Mouse (Mus musculus) ES-Bruce4 (cell line): Measurements from ENCODE around the gene Mafg. TPM values are rescaled to one million over a fixed set of nuclear protein-coding genes. Genes with fewer than 3 reads are reported as not detected.

Source experiments
- H3K27ac ChIP-seq: 2 replicates; pipeline ENCODE4 v1.5.1; 2012; ENCODE audit warnings: low read length, inconsistent platforms; ENCODE audit not compliant: insufficient read depth
- H3K27me3 ChIP-seq: 2 replicates; pipeline ENCODE4 v1.6.1; 2012; ENCODE audit warnings: mild to moderate bottlenecking, low read length, inconsistent platforms; ENCODE audit not compliant: control insufficient read depth, poor library complexity, insufficient read depth, severe bottlenecking
- H3K36me3 ChIP-seq: 2 replicates; pipeline ENCODE4 v1.6.1; 2012; ENCODE audit warnings: inconsistent platforms, mild to moderate bottlenecking, low read length, moderate library complexity; ENCODE audit not compliant: control insufficient read depth, poor library complexity, insufficient read depth, severe bottlenecking
- H3K4me1 ChIP-seq: one replicate; pipeline ENCODE4 v1.8.1; 2011; ENCODE audit warnings: low read length; ENCODE audit not compliant: control insufficient read depth, insufficient read depth
- H3K4me3 ChIP-seq: 2 replicates; pipeline ENCODE4 v1.5.1; 2011; ENCODE audit warnings: low read depth, mild to moderate bottlenecking, low read length
- H3K9ac ChIP-seq: 2 replicates; pipeline ENCODE4 v1.6.1; 2012; ENCODE audit warnings: low read depth, mild to moderate bottlenecking, inconsistent platforms; ENCODE audit not compliant: poor library complexity, severe bottlenecking
- H3K9me3 ChIP-seq: replicated peaks from 2 replicates; pipeline ENCODE4 v1.6.1; 2012; ENCODE audit warnings: mild to moderate bottlenecking, low read length, inconsistent platforms; ENCODE audit not compliant: control insufficient read depth, poor library complexity, insufficient read depth, severe bottlenecking
- CTCF ChIP-seq: IDR thresholded peaks from one replicate; pipeline ENCODE4 v1.8.1; 2011; ENCODE audit warnings: low read depth, low read length
- EP300 ChIP-seq: IDR thresholded peaks from 2 replicates; pipeline ENCODE4 v1.6.1; 2011; ENCODE audit warnings: low read depth, low read length; ENCODE audit not compliant: insufficient read depth
- POLR2A ChIP-seq: IDR thresholded peaks from one replicate; pipeline ENCODE4 v1.8.1; 2011; ENCODE audit warnings: low read length; ENCODE audit not compliant: insufficient read depth
- polyA plus RNA-seq: library from polyadenylated mRNA; stranded (reverse); fragments of >200 nt; gene quantifications from 2 replicates; pipeline ENCODE4 v1.2.4, GENCODE M21; 2011; ENCODE audit warnings: low read depth; ENCODE audit not compliant: missing spikeins, insufficient read depth, insufficient read length

Gene Mafg
- polyA plus RNA-seq, 1 experiment = 53.0 TPM

DNA sequence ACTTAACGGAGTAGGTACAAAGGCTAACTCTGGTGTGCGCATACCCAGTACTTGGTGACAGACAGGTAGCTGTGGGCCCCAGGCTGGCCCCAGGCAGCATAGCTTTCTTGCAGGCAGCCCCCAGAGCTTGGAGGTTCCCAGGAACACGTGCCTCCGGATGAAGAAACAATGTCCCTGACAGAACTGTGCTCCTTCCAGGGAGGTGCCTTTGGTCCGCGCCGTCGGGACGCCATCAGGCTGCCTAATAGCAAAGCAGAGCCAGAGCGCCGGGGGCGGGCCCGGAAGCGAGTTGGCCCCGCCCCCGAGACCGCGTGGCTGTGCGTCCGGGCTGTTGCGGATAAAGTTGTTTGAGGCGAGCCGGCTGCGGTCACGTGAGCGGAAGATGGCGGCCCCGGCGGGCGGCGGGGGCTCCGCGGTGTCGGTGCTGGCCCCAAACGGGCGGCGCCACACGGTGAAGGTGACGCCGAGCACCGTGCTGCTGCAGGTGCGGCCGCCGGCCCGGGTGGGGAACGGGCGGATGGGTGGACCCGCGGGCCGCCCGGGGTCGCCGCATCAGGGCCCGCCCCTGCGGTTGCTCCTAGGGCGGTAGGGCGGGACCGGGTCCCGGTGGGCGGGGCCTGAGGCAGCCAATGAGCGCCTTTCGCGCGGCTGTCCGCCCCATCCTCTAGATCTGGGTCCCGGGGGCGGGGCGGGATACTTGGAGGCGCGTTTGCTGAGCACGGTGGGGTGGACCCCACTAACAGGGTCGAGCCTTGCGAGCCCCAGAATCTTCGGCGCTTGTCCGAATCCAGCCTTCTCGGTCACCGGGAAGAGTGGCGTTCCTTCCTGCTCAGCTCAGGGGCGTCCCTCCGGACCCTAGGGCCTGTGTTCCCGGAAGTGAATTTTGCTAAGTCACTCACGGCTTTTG is 39.5 kb upstream of the Mafg start, which contains the start of gene Aspscr1:
Gene Aspscr1 (plus strand): TSS at position 287 of the 907 bp plus-strand sequence.
- TF ChIP-seq POLR2A (peak; percentile 40), EP300 (no peak), CTCF (no peak)
- Histone ChIP-seq H3K4me1 (no peaks in the 10 kb centered on the region), H3K36me3 (no peaks in the 10 kb centered on the region), H3K4me3 (peak within 1 kb of the TSS; percentile 83), H3K27ac (peak within 1 kb of the TSS; percentile 59), H3K9me3 (no peaks in the 10 kb centered on the region), H3K9ac (peak within 1 kb of the TSS; percentile 78), H3K27me3 (no peaks in the 10 kb centered on the region)

DNA sequence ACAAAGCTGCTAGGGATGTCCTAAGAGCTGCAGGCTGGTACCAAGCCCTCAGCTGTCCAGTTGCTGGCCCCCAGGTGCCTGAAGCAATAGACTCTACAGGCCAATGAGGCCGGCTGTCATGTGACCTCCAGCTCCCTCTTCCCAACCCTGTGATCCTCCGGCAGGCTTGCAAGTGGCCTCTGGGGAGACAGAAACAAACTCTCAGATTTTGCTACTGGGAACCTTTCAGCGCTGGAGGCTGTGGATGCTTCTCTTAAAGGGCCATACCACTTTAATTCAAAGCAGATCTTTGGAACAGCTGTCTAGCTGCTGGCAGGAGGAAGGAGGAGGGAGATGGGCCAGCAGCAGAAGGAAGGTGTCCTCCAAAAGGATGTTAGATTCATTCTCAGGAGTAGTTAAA is 33.2 kb upstream of the Mafg start:
- no peaks in the 10 kb centered on the region for H3K36me3 ChIP-seq
- H3K9me3 ChIP-seq = no peaks in the 10 kb centered on the region
- no peak for TF ChIP-seq CTCF
- TF ChIP-seq POLR2A = no peak
- TF ChIP-seq EP300 = no peak
- no peak overlapping the region for H3K9ac ChIP-seq
- no peak overlapping the region for H3K4me3 ChIP-seq
- peaks cover 2% of the 10 kb centered on the region for H3K4me1 ChIP-seq
- H3K27me3 ChIP-seq = no peaks in the 10 kb centered on the region
- H3K27ac ChIP-seq = no peak overlapping the region; the same call in 1 of the 2 replicates

DNA sequence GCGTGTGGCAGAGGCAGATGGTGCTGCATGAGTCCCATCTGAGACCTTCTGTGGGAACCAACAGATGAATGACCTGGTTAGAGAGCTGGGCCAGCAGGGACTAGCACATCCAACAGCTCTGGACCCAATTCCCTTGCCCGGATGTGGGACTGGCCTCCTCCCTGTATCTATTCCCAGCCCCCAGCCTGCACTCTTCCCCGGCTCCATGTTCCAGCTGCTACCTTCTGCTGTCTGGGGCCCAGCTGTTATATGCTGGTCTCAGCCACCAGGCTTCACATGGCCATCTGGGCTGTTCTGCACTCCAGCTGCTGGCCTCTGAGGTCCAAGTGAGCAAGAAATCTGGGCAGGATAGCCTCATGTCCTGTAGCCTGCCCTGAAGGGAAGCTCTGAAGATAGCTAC is 32.0 kb upstream of the Mafg start:
- H3K27me3 ChIP-seq = peaks cover under 1% of the 10 kb centered on the region; the same call in 1 of the 2 replicates

DNA sequence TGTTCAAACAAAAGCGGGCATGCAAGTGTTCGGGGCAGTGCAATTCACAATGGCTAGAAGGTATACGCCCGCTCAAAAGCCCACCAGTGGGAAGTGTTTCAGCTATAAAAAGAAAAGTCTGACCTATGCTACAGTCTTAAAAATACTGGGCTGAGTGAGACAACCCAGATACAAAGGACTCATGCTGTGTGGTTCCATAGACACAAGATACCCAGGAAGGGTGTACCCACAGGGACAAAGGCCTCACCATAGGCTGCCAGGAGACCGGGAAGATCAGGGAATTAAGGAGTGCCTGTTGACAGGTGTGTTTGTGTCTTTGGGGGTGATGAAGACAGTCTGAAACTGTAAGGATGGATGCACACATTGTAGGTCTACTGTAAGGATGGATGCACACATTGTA is 30.3 kb upstream of the Mafg start:
- Histone ChIP-seq H3K36me3 (no peaks in the 10 kb centered on the region), H3K9ac (no peak overlapping the region), H3K4me1 (peaks cover 2% of the 10 kb centered on the region), H3K27me3 (peaks cover 3% of the 10 kb centered on the region; the same call in 1 of the 2 replicates), H3K9me3 (no peaks in the 10 kb centered on the region), H3K4me3 (no peak overlapping the region), H3K27ac (peak overlapping the region; percentile 34)
- no peak for TF ChIP-seq CTCF
- TF ChIP-seq EP300 = 0 out of 2 replicates have a peak, but pooled peaks have one; percentile 69

More for the DNA sequence above, 32.0 kb upstream of the Mafg start:
- H3K4me3 ChIP-seq = no peak overlapping the region
- peaks cover 2% of the 10 kb centered on the region for H3K4me1 ChIP-seq
- no peak overlapping the region for H3K9ac ChIP-seq
- no peaks in the 10 kb centered on the region for H3K36me3 ChIP-seq
- no peaks in the 10 kb centered on the region for H3K9me3 ChIP-seq
- no peak for TF ChIP-seq CTCF
- TF ChIP-seq EP300 = no peak
- TF ChIP-seq POLR2A = no peak
- no peak overlapping the region for H3K27ac ChIP-seq

DNA sequence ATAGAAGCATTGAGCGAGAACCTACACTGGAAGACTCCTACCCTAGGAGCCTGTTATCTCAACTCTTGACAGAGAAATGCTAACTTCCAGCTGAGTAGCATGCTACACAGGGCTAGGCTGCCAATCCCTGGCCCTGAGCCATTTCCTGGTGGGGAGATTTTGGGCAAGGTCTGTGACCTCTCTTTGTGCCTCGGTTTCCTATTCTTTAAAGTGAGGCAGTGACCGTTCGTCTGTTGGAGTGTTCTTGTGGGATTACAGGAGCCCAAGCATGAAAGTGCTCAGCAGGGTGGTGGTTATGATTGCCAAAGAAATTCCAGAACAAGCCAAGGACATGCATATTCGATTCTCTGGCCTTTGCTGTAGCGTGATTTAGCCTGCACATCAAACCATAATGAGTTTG is 29.4 kb upstream of the Mafg start:
- no peak for TF ChIP-seq EP300
- no peak for TF ChIP-seq CTCF
- TF ChIP-seq POLR2A = no peak
- H3K27ac ChIP-seq = peak overlapping the region; percentile 7
- peaks cover 2% of the 10 kb centered on the region for H3K4me1 ChIP-seq

DNA sequence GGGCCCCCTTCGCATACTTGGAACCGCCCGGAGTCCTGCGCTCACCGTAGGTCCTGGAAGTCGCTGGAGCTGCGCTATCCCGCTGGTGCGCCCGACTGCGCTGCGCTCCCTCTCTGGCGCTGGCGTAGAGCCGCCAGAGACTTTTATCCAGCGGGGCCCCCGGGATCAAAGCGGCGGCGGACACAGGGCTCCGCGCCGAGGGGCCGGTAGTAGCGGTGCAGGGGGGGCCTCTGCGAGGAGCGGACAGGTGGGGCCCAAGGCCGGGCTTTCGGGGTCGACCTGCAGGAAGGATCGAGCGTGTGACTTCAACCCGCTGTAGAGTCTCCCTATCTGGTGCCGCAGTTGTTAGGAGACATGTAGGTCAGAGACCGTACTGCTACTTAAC is 27.7 kb upstream of the Mafg start, which contains the start of gene Notum:
Gene Notum (minus strand): TSS at position 100 of the 385 bp plus-strand sequence.
- Histone ChIP-seq H3K27ac (no peak within 1 kb of the TSS), H3K36me3 (no peaks in the 10 kb centered on the region)

More for the DNA sequence above, 29.4 kb upstream of the Mafg start:
- H3K9me3 ChIP-seq = no peaks in the 10 kb centered on the region
- H3K27me3 ChIP-seq = peaks cover 3% of the 10 kb centered on the region; the same call in 1 of the 2 replicates
- H3K9ac ChIP-seq = no peak overlapping the region
- H3K36me3 ChIP-seq = no peaks in the 10 kb centered on the region
- H3K4me3 ChIP-seq = no peak overlapping the region

More for the DNA sequence above, 27.7 kb upstream of the Mafg start, which contains the start of gene Notum:
- TF ChIP-seq EP300 (no peak), CTCF (no peak), POLR2A (no peak)
- peaks cover 3% of the 10 kb centered on the region; the same call in 1 of the 2 replicates for H3K27me3 ChIP-seq
- peak within 1 kb of the TSS; percentile 78 for H3K9ac ChIP-seq
- H3K9me3 ChIP-seq = no peaks in the 10 kb centered on the region
- H3K4me1 ChIP-seq = peaks cover 2% of the 10 kb centered on the region
- peak within 1 kb of the TSS; percentile 87 for H3K4me3 ChIP-seq
